Mouse (Mus musculus): ENCODE measurements around the gene Clec2i.
"Not testable (repeated sequence)": the region's sequence is repeated elsewhere in the genome, so short reads cannot be mapped to it uniquely, and the experiment has no call there.

Clec2i gene

DNA sequence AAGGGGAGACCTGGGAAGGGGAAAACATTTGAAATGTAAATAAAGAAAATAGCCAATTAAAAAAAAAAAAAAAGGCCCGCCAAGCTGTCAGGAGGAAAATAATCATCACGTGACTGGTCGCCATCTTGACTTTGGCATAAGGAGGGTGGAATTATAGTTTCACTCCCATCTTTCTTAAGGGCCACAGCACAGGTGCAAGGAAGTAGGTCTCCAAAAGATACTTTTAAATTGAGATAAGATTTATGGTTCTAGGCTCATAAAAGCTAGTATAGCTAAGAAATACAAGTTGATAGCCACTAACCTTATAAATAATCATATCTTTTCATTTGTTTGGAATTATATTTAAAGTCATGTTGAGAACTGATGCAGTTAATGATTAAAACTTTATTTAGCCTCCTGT lies 32.5 kb upstream of the Clec2i start:
- DNase-seq (ENCODE audit: low read depth, low spot score), result no peak

DNA sequence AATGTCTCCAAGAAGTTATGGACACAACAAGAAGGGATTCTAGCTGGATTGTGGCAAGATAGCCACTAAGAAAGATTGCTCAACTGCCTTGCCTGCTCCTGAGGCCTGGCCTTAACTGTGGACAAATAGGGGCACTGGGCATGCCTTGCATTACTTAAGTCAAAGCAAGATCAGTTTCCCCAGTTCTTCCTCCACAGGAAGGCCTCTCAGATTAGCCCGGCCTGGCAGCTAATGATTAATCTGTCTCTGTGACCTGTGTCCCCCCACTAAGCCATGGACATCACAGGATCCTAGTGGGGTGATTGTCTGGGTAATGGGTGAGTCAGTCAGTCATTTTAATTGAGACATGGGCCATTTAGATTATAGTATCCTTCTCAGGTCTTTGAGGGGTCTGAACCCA lies 31.9 kb upstream of the Clec2i start:
- no peak for DNase-seq (ENCODE audit: low read depth, low spot score)

DNA sequence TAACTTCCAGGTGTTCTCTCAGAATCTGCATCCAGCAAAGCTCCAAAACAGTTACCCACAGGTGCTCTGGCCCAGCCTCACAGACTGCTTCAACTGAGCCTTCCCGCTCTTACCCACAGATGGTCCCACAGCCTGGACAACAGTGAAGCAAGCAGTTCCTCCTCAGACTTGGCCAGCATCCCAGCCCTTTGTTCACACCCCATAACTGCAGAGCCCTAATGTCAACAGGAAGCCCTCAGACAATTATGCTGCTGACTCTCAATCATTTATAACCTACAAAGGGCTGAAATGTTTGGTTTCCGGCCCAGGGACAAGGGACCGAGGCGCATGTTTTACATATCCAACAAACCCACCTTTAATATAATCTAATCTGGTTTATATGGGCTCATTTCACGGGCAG lies 31.1 kb upstream of the Clec2i start:
- DNase-seq (ENCODE audit: low read depth, low spot score), result no peak

GRCm38 (mm10) chr6:128857976-128858375 lies 29.4 kb upstream of the Clec2i start:
- DNase-seq (ENCODE audit: low read depth, low spot score), result no peak

DNA sequence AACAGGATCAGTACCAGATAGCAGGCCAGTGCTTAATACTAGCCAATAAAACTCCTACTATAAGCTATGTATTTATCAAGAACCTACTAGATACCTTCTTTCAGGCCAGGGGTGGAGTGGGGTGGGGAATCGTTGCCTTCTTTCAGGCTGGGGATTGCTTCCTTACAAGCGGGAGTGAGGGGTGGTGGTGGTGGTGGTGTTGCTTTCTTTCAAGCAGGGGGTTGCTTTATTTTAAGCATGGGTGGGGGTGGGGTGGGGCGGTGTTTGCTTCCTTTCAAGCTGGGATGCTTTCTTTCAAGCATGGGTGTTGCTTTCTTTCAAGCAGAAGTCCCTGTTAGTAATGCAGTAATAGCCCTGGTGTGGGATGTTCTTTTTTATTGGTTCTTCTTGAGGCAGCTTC lies 18.5 kb upstream of the Clec2i start:
- no peak for DNase-seq (ENCODE audit: low read depth, low spot score)

GRCm38 (mm10) chr6:128871910-128872610 lies 15.3 kb upstream of the Clec2i start:
- DNase-seq (ENCODE audit: low read depth, low spot score), result peak; percentile 32

- DNase-seq (ENCODE audit: low read depth, low spot score), result peak; percentile 77
Observed at GRCm38 (mm10) chr6:128888834-128889233, 1.4 kb downstream of the Clec2i start.

DNA sequence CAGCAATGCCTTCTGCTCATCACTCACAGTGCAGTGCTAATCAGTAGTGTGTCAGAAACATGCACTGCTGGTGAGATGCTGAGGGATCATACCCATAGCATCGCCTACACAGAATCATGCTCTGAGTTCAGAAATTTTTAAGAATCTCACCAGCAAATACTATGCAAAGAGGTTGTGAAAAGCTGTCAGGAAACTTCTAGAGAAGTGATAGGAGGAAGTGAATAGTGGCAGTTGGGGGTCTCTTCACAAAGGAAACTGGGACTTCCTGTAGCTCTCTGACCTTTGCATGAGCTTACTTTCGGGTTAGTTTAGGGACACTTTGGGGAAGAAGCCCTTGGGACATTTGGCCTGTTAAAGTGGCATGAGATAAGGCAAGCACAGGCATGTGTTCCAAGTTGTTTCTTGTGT lies 3.6 kb downstream of the Clec2i start, which contains the start of gene BC035044:
TSS of gene BC035044 (minus strand) at position 179 of the 408 bp plus-strand sequence.
- DNase-seq (ENCODE audit: low read depth, low spot score), result peak; percentile 79

- DNase-seq (ENCODE audit: low read depth, low spot score), result no peak
Observed at GRCm38 (mm10) chr6:128895404-128896001, 8.1 kb downstream of the Clec2i start.

DNA sequence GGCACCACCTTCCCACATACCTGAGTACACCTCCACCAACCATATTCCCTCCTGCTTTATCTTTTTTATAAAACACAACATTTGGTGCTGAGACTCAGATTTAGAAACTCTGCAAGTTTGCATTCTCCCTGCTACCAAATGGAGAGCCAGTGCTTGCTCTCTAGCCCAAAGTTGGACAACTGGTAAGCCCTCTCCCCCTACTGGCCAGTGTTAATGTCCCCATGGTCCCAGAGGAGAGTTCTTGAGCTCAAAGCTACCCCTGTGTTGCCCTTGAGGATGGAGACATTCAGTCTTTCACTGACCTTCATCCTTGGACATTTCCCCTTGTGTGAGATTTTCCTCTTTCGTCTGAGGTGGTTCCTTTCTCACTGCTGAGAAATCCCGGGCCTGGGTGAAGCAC lies 12.7 kb downstream of the Clec2i start:
- peak; percentile 28 for DNase-seq (ENCODE audit: low read depth, low spot score)

- not testable (repeated sequence) for DNase-seq (ENCODE audit: low read depth, low spot score)
Observed at GRCm38 (mm10) chr6:128900796-128901552, 13.6 kb downstream of the Clec2i start.

GRCm38 (mm10) chr6:128913598-128914254 lies 26.3 kb downstream of the Clec2i start:
- peak; percentile 49 for DNase-seq (ENCODE audit: low read depth, low spot score)

DNA sequence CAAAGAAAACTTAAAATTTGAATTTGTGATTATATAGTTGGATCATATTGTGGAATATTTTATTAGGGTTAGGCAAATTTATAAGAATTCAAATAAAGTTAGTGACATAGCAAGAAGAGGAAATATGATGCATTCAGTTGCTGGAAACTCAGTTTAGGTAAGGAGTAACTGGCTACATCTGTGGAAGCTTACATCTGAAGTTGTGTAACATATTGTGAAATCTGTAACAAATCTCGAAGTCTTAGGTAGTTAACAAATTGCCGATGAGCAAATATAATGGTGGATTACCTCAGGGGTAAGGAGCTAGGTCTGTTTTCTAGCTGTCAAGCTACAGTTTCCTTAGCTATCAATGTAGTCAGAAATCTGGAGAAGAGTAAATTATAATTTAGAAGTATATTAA lies 29.9 kb downstream of the Clec2i start:
- DNase-seq (ENCODE audit: low read depth, low spot score), result no peak

- peak; percentile 23 for DNase-seq (ENCODE audit: low read depth, low spot score)
Observed at GRCm38 (mm10) chr6:128933050-128933449, 45.7 kb downstream of the Clec2i start.

- not testable (repeated sequence) for DNase-seq (ENCODE audit: low read depth, low spot score)
Observed at GRCm38 (mm10) chr6:128934081-128934480, 46.7 kb downstream of the Clec2i start, which contains the start of gene Clec2g. Gene Clec2g (plus strand): TSS chr6:128934381.

- DNase-seq (ENCODE audit: low read depth, low spot score), result not testable (repeated sequence)
Observed at GRCm38 (mm10) chr6:128935889-128936665, 48.7 kb downstream of the Clec2i start.

DNA sequence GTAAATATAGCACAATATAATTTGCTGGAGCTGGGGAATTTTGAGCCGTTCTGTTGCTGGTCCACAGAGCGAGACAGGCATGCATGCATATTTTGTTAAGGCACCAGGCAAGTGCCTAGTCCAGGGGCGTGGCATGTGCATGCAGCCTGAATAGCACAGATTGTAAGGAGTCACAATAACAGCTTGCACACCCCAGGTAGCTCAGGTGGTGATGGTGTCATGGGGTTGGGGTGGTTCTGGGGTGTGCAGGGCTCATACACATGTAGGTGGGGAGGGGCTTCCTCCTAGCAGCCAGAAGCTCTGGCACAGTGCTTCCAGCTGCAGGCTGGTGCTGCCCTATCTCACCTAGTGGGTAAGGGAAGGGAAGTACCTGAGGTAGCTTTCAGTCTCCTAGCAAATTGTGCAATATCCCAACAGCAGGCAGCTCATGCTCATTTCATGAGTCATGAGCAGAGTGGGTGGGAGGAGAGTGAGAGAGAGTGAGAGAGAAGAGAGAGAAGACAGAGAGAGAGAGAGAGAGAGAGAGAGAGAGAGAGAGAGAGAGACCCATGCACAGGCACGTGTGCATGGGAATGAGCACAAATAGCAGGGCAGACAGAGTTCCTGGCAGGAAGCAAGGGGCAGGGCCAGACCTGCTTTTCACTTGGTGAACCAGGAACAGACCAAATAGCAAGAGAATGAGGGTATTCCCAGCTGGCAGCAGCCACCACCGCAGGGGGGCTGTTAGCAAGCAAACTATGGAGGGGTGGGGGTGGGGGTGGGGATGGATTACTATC lies 54.4 kb downstream of the Clec2i start:
- DNase-seq (ENCODE audit: low read depth, low spot score), result no peak

DNA sequence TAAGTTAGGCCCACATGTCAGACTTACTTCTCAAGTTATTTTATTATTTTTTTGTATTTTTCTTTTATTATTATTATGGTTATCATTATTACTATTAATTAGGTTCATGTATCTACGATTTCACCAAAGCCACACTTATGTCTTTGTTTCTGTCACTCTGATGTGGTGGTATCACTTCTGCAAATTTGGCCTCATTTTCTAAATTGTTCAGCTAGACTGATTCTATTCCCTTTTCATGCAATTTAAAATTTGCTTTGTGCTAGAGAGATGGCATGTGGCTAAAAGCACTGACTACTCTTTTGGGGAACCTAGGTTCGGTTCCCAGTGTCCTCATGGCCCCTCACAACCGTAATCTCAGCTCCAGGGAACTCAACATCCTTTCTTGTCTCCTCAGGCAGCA lies 58.2 kb downstream of the Clec2i start:
- peak; percentile 39 for DNase-seq (ENCODE audit: low read depth, low spot score)

Measured in A20 (cell line).